Mouse (Mus musculus) cerebellum, adult (tissue): ENCODE results near the gene Iqca.

Experiments
- ATAC-seq: cut with Nextera tagmentation; 2 replicates; pipeline ENCODE4 v1.9.2; 2017; ENCODE audit warnings: mild to moderate bottlenecking, moderate library complexity, mixed read lengths; ENCODE audit not compliant: insufficient number of reproducible peaks, low FRiP score, low TSS enrichment

Gene Iqca

GRCm38 (mm10) chr1:90153787-90154186, 586 bp upstream of the Iqca start:
- no peak for ATAC-seq

GRCm38 (mm10) chr1:90139729-90140128, 13.5 kb downstream of the Iqca start:
- ATAC-seq = no peak

- no peak for ATAC-seq
Measured at GRCm38 (mm10) chr1:90132402-90132801, 20.8 kb downstream of the Iqca start.

- ATAC-seq = no peak
Measured at GRCm38 (mm10) chr1:90131982-90132381, 21.2 kb downstream of the Iqca start.

GRCm38 (mm10) chr1:90124561-90124960, 28.6 kb downstream of the Iqca start:
- ATAC-seq = no peak

- no peak for ATAC-seq
Measured at GRCm38 (mm10) chr1:90120706-90121105, 32.5 kb downstream of the Iqca start.

GRCm38 (mm10) chr1:90119214-90119613, 34.0 kb downstream of the Iqca start:
- no peak for ATAC-seq

GRCm38 (mm10) chr1:90117207-90117606, 36.0 kb downstream of the Iqca start:
- no peak for ATAC-seq

- ATAC-seq = no peak
Measured at GRCm38 (mm10) chr1:90114586-90114985, 38.6 kb downstream of the Iqca start.

- ATAC-seq = no peak
Measured at GRCm38 (mm10) chr1:90113655-90114244, 39.5 kb downstream of the Iqca start.

- ATAC-seq = no peak
Measured at GRCm38 (mm10) chr1:90112669-90113068, 40.5 kb downstream of the Iqca start.

- no peak for ATAC-seq
Measured at GRCm38 (mm10) chr1:90111198-90111839, 41.9 kb downstream of the Iqca start.

- ATAC-seq = no peak
Measured at GRCm38 (mm10) chr1:90103896-90104487, 49.2 kb downstream of the Iqca start.

- ATAC-seq = no peak
Measured at GRCm38 (mm10) chr1:90100360-90101232, 52.6 kb downstream of the Iqca start.

GRCm38 (mm10) chr1:90092816-90093493, 60.2 kb downstream of the Iqca start:
- ATAC-seq = no peak

GRCm38 (mm10) chr1:90088192-90088990, 64.8 kb downstream of the Iqca start:
- no peak for ATAC-seq

- ATAC-seq = no peak
Measured at GRCm38 (mm10) chr1:90086461-90086860, 66.7 kb downstream of the Iqca start.

- no peak for ATAC-seq
Measured at GRCm38 (mm10) chr1:90085526-90086157, 67.6 kb downstream of the Iqca start.

GRCm38 (mm10) chr1:90076291-90076690, 76.9 kb downstream of the Iqca start:
- no peak for ATAC-seq
